Mouse (Mus musculus): ENCODE results near the gene Adam22.
A peak's percentile ranks its signal among the peaks of the same experiment; 100 is the strongest.
"Not testable (repeated sequence)": the region's sequence is repeated elsewhere in the genome, so short reads cannot be mapped to it uniquely, and the experiment has no call there.

Adam22 gene

DNA sequence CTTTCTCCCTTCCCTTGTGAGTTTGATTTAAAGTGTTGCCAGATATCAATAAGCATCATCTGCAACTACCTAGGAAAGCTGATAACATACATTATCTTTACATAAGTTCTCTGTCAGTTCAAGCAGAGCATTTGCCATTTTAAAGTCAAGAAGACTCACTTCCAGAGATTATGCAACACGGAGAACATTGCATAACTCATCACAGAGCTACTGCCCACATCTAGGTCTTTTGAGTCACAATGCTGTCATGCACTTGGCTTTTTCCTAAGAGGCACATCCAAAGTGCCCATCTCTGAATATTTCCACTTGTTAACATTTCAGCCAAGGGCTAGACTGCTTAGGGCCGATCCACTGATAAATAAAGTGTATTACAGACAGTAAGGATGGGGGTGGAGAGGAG lies 55.6 kb downstream of the Adam22 start:
- no peak for DNase-seq

DNA sequence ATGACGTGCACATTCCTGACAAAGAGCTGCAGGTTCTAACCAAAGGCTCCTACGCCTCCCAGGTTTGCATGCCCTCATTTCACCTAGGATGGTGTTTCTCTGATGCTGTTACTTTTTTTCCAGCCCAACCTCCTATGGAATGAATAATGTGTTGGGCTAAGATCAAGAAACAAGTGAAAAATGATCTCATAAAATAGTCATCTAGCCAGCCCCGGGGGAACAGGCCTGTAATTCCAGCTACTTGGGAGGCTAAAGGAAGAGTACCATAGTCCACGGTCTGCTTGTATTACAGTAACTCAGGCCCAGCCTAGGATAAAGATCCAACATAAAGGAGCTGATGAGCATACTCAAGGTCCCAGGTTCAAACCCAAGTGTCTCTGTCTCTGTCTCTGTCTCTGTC lies 57.1 kb downstream of the Adam22 start:
- peak; percentile 11 to 14 for DNase-seq

DNA sequence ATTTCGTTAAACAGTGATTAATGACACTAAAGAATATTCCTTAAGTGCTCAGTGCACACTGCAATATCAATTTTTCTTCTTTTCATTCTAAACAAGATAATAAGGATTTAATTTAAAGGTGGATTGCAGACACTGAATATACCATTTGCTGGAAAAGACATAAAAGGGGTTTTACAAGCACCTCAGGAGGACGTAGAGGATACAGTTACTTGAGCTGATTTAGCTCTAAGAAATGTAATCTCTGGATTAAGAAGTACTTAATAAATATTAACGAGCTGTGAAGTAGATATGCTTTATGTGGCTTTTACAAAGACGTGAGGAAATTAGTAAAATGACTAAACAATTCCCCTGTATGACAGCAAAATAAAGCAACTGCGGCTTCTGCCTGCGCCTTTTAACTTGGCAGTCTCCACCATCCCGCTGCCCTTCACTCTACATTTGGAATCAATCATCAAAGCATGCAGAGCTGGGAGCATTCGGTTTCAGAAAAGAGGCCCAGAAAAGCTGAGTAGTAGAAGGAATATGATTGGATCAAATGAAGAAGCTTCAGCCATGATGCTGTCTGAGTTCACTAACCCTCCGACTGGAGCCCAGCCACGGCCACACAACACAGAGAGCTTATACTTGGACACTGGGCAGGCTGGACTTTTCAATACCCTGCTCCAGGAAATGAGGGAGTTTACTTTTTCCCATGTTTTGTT lies 70.1 kb downstream of the Adam22 start:
- no peak for DNase-seq

DNA sequence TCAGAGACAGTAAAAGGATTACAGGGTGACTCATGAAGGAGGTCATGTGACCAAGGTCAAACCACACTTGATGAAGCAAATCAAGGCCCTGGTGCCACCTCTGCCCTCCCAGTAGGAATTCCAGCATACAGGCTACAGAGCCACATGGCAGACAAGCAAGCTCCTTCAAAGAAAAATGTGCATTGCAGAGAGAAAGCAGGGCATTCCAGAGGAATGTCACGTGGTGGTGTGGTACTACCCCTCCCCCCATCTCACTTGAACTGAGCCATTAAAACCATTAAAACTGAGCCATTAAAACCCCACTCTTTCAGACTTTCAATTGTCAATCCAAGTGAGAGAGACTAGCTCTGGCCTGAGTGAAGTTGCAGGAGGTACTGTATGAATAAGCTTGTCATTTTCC lies 74.7 kb downstream of the Adam22 start:
- DNase-seq: no peak

DNA sequence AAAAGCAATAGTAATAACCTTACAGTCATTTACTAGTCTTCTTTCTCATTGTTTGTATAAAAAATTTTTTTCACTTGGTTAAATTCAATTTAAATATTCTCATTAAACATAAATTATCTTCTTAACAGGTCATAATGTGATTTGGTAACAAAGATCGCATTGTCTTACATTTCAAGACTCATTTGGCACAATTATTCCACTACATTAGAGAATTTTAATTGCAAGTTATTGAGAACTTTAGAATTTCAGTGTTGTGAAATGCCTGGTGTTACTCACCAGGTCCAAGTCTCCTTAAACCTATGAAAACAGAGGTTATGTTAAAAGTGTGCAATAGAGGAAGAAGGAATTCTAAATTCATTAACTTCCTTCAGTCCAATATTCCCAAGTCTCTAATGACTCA lies 76.5 kb downstream of the Adam22 start:
- no peak for DNase-seq

DNA sequence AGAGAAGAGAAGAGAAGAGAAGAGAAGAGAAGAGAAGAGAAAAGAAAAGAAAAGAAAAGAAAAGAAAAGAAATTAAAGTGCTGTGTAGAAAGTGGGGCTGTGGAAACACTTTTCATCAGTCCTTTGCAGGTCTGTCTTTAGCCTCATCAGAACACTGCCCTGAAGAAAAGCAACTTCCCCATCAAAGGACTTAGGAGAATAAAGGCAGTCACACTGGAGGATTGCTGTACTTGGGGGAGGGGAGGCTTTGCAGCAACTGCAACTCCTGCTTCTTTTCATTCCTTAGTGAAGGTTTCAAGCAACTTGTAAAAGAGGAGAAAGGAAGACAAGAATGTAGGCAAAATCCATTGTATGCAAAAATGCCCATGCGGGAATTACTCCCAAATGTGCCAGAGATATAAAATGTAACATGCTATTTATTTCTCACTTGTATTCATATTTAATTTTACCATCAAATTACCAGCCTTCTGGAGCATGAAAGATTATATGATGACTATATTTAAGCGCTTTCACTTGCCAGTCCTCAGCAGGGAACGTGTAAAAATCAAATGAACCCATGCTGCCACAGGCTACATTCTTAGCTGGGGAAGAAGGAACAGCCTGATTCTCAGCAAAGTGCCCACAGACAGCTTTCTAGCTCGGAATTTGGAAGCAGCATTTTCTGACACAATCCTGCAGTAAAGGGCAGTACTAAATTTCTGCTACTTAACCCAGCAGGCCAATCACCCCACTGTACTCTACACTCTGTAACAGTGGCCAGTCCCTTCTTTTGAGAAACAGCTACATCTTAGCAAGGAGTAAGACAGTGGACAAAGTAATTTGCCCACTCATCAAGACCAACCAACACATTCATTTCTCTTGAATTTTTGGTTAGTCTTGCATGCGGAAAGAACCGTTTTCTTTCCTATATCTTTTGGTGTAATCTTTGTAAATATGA lies 78.0 kb downstream of the Adam22 start:
- no peak for DNase-seq

DNA sequence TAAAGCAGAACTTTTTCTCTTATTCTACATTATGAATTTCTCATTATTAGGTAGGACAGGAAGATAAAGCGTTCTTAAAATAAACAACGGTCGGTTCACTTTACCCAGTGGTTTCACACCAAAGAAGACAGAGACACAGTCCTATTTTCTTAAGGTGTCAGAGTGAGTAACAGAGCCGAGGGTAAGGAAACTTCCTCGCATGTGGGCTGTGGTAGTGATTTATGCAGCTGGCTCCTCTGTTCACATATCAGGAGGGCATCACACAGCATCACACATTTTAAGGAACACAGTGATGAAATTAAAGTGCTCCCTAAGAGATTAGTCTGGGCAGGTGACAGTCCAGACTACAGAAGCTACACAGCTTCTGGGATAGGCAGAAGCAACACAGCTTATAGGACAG lies 83.8 kb downstream of the Adam22 start:
- no peak for DNase-seq

DNA sequence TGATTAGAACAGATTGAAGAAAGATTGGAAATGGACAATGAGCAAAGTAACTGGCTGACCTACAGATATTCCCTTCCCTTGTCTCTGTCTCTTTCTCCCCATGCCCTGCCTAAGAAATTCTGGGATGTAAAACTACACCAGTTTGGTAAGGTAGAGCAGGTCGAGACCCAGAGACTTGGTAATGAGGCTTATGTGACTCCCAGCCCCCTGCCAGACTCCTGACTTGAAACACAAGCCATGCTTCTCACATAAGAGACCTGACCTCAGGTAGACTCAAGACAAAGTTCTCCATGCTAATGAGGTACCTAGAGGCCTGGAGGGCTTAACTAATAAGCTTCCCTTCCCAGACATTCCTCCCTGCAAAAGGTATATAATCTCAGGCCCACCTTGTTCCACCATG lies 91.8 kb downstream of the Adam22 start:
- no peak for DNase-seq

DNA sequence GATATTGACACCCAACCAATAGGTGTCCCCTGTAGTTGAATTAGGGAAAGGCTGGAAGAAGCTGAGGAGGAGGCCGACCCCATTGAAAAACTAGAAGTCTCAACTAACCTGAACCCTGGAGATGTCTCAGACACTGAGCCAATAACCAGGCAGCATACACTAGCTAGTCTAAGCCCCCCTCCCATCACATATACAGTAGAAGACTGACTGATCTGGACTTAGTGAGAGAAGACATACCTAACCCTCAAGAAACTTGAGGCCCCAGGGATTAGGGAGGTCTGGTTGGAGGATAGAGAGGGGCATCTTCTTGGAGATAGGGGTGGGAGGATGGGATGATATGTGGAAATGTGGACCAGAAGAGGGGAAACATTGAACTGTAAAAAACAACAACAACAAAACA lies 110.6 kb downstream of the Adam22 start:
- no peak for DNase-seq

DNA sequence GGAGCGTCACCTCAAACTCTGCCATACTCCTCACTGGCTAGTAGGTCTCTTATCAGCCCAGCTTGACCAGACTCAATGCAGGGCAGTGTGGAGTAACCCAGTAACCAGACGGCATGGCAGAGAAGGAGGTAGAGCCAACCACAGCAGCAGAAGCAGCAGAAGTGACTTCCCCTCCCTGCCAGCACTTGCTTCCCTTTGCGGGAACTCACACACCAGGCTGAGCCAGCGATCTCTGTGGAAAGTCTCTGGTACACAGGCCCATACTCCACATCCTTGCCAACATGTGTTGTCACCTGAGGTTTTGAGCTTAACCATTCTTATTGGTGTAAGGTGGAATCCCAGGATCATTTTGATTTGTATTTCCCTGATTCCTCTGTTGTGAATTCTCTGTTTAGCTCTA lies 111.5 kb downstream of the Adam22 start:
- DNase-seq: no peak

DNA sequence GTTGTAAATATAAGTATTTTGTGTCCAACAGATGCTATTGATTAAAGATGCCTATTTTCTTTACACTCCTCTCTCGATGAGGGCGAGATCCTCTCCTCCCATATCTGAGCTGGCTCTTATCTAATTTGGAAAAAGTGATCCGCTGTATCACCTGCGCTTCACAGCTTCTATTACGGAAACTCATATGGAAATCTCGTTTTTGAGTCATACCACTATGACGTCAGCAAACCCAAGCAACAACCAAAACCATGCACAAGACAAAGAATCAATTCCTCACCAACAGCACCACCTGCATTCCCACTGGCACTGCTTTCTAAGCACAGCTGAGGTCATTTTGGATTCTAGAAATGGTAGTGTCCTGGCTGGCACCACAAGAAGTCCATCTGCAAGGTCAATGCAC lies 123.3 kb downstream of the Adam22 start:
- no peak for DNase-seq

DNA sequence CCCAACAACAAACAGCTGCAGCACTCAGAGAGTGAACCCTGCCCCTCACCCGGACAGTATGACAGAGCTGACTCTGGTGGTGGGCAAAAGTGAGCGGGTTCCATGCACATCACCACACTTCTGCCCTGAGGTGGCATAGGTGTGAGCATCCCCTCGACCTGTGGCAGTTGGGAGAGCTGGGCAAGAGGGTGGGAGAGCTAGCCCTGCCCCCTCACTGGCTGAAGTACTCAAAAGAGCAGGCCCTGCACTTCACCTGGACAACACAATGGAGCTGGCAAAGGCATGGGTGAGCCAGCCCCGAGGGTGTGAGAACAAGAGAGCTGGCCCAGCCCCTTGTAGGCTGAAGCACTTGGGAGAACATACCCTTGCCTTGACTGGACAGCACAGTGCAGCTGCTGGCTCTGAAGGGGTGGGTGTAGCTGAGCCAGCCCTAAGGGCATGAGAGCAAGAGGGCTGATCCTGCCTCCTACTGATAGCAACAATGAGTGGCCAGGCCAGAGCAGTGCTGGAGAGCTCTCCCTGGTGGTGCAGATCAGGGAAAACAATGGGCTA lies 124.8 kb downstream of the Adam22 start:
- DNase-seq: no peak

DNA sequence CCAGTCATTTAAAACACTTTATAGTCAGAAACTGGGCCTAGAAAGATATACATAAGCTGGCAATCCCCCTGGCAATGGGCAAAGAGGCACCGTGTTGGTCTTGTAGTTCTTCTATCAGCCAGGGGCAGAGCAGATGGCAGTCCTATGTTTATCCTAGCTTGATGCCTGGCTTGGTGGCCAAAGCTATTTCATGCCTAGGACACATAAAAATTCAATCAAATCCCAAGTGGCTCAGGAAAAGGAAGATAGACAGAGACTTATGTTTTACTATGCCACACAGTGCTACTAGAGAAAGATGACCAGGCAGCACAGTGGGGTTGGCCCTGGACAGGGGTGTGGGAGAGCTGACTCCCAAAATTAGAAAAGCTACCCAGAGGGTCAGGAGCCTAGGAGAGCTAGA lies 125.3 kb downstream of the Adam22 start:
- DNase-seq: no peak

DNA sequence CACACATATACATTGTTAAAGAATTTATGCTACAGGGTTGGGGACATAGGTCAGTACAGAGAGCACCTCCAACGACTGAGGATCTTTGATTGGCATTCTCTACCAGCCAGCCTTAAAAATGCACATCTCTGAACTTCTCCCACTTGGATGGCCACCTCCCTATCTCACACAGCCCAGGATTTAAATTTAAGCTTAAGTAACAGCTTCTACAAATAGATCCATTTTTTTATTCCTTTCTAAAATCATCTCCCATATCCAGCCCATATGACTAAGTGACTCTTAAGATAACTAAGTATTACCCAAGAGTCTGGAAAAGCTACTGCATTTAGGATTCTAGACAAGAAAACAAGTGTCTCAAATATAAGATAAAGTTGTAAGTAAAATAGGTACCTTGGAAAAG lies 140.9 kb downstream of the Adam22 start:
- no peak for DNase-seq

DNA sequence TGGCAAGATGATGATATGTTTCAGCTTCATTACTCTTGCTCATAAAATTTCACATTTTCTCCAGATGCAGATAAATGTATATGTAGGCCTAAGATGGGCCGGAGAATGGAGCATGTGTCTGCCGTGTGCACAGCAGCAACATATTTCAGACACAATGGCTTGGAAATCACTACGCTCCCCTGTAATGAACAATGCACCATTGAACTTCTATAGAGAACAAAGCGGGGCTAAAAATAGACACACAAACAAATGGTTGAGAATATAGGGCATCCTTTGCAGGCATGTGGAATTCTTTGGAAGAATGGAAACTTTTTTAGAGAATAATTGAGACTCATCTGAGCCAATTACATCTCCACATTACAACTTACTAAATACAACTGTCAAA lies 143.6 kb downstream of the Adam22 start:
- no peak for DNase-seq

DNA sequence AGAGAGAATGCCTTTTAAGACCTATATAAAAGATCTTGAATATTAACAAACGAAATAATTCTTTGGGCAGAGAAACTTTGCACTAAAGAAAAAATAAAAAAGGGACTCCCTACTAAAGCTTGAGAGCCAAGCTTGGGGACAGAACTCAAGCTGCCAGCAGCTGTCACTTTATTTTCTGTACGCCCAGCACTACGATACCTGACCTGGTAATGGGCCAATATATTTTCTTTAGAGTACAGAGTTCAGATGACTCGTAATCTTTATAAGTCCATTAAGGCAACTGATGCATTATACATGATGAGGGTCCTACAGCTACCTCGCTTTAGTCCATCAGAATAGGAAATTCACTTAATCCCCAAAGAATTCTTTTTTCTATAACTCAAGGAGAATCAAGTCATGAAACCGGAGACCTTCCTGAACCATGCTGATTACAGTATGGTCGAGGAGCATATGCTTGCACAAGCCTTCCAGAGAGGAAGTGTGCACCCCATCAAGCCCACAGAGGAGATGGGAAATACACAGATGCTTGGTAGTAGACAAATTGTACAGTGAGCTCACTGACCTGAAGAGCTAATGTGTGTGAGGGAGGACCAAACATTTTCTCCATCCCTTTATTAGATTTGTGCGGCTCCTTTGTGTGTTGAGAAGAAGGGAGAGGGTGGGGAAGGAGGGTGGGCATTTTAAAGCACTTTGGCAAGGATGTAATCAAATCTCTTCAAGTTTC lies 144.2 kb downstream of the Adam22 start:
- DNase-seq: no peak

DNA sequence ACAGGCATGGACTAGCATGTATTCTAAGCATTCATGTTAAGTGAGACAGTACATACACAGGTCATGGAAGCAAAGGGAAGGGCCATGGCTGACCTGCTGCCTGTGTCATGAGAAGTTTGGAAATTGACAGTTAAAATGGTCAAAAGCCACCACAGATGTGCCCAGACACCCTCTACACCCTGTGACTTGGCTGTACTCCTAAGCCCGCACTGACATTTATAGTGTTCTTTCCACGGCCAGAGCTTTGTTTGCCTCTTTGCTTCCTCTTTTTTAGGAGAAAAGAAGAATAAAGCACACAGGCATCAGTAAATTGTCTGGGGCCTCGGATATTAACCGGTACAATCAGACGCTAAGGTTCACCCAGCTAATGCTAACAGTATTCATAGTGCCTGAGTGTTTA lies 146.3 kb downstream of the Adam22 start:
- DNase-seq: no peak

DNA sequence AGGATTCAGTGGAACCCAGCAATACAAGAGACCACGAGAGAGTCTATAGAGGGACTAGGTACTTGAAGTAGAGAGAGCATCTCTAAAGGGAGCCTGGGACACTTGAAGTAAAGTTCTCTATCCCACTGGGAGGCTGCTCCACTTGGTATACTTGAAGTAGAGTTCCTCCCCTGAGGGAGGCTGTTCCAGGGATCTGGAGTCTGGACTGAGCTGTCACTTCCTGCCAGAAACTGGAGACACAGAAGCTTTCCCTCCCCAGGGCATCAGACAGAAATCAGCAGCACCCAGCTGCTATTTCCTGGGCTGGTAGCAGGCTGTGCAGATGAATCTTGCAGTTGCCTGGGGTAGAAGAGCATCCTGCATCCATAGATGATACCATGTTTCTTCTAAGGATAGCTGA lies 152.1 kb downstream of the Adam22 start:
- DNase-seq: no peak

DNA sequence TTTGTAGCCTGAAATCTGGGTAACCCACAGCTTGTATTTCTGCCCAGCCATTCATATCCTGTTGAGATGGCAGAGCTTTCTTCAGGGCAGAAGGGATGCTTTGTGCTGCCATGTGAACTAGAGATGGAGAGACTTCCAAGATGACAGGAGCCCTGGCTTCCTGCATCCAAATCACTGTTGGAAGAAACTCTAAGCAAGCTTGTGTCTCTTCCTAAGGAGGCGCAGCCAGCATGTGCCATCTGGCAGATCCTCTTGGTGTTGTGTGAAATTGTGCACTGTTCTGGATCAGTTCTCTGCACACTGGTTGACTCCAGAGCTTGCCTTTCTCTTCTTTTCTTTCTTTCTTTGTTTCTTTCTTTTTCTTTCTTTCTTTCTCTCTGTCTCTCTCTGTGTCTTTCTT lies 183.0 kb downstream of the Adam22 start:
- not testable (repeated sequence) for DNase-seq

DNA sequence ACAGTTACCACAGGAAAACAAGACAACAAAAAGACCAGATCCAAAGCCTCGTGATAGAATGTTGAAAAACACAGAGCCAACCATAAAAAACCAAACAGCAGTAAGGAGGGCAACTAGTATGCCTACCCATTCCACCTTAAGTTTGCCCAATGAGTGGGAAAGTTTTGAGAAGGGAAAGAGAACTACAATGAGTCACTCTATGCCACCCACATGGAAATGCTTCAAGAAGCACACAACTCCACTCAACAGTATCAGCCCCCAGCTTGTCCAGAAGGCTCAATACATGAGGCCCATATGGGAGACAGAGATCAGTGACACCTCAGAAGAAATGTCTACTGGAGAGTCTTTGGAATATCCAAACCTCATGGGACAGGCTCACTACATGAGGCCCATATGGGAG lies 187.3 kb downstream of the Adam22 start:
- no peak for DNase-seq

DNA sequence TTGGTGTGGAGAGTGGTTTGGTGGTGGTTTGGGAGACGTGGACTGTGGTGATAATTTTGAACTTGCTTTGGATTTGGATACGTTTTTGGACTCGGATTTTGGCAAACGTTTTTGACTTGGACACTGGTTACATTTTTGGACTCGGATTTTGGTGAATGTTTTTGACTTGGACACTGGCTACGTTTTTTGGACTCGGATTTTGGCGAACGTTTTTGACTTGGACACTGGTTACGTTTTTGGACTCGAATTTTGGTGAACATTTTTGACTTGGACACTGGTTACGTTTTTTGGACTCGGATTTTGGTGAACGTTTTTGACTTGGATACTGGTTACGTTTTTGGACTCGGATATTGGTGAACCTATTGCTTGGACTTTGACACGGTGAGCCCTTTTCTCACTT lies 189.8 kb downstream of the Adam22 start:
- DNase-seq: no peak

DNA sequence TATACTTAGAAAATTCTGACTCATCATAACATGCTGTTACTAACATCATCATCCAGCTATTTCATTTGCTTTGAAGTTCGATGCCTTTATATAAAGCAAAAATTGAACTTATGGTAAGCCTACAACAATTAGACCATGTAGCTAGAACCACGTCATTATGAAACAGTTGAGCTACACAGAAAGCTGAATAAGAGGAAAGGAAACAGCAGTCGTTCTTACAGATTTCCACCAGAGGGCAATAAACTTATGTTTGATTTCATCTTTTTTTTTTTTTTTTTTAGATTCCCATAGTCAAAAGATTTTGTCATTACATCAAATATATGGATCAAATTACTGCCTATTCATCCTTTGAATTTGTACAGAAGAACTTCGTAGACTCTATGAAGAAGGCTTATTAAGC lies 203.2 kb downstream of the Adam22 start:
- DNase-seq: no peak

DNA sequence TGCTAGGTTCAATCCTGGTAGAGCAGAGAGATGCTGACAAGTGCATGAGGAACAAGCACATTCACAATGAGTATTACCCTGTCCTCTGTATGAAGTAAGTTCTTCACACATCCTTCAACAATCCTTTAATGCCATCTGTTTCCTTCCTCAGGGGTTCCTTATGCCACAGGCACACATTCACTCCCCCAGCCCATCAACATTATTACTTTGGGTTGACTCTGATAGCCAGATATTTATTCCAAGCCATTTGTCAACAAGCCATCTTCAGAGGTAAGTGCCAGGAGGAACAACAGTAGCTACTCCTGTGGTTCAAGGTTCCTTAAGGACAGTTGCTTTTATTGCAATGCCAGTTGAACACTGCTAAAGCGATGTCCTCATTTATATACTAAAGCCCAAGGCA lies 216.3 kb downstream of the Adam22 start:
- no peak for DNase-seq

Data from kidney, postnatal 4 days (tissue).